Mouse (Mus musculus): ENCODE results near the gene Nemp1.

DNA sequence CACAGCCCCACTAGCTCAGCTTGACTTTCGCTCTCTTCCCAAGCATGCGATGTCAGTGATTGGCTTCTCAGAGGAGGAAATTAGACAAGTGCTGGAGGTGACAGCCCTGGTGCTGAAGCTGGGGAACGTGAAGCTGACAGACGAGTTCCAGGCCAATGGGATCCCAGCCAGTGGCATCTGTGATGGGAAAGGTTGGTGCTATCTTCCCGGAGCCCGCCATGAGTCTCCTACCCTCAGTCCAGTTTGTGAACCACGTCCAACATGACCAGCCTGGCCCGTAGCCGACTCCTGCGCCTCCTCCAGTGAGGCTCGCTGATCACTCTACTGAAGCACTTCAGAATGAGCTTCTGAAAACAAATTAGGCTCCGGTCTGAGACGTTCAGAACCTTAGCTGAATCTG lies 43.6 kb downstream of the Nemp1 start:
- TF ChIP-seq POLR2A (IDR thresholded peaks at IDR 0.05; ENCODE audit: insufficient read depth, low read depth, low read length) (no peak), CTCF (IDR thresholded peaks at IDR 0.05; ENCODE audit: insufficient read depth, low read depth, low read length) (no peak)

Measured in olfactory bulb, adult 2 months (tissue).